Comparison of ENCODE assay signal across 8 mouse cellular contexts in the genomic region with DNA sequence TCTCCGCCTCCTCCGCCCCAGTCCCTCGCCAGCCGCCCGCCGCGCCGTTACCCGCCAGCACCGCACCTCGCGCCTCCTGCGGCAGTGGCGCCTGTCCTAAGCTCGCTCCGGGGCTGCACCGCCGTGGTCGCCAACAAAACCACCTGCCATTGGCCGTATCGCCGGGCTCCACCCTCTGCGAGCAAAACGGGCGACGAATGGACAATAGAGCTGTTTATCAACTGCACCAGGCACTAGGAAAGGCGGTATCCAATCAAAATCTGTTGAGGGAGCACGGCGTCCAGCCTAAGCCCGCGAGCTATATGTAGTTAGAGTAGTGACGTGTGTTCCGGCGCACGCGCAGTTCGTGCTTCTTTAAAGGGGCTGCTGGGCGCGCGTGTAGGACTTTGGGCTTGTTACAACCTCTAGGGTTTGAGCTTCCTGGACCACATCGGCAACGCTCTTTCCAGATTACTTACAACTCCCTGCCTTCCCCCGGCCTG. TPM values are rescaled to one million over a fixed set of nuclear protein-coding genes. Genes with fewer than 3 reads are reported as not detected.
A peak's percentile ranks its signal among the peaks of the same experiment; 100 is the strongest.
DNase-seq lines count a peak whose midpoint lies in the region; ATAC-seq lines count a peak whose summit lies in the region.

A gene (minus strand): TSS at position 131 of the 482 bp plus-strand sequence.

- H3K9me3 ChIP-seq in hindbrain, embryonic 14.5 days (ENCODE audit: control insufficient read depth, low read length) = no peaks in the 10 kb centered on the region

- peaks cover 23% of the 10 kb centered on the region for H3K4me1 ChIP-seq in hindbrain, embryonic 14.5 days (replicated peaks; ENCODE audit: control insufficient read depth, insufficient read depth, low read length)

- H3K4me2 ChIP-seq in hindbrain, embryonic 14.5 days (replicated peaks) = peak within 1 kb of the TSS; percentile 83

- no peaks in the 10 kb centered on the region for H3K27me3 ChIP-seq in hindbrain, embryonic 14.5 days (ENCODE audit: control insufficient read depth, insufficient read depth, low read length)

- H3K9ac ChIP-seq in hindbrain, embryonic 14.5 days = peak within 1 kb of the TSS; percentile 90

- peak; percentile 99 for ATAC-seq in hindbrain, embryonic 14.5 days (ENCODE audit: low FRiP score)

- under 1% methylated on average over 43 of the region's 43 CpGs for WGBS in hindbrain, embryonic 14.5 days

- peak; percentile 100 for DNase-seq in R1 (ENCODE audit: low read depth, low spot score)
- peak; percentile 97 to 100 for DNase-seq in cerebellum, postnatal 25 days
- DNase-seq in frontal cortex, postnatal 25 days (ENCODE audit: low spot score in 2 of 2) = peak; percentile 100
- DNase-seq in hindbrain, embryonic 14.5 days (ENCODE audit: low spot score) = peak; percentile 99
- DNase-seq in layer of hippocampus, postnatal 36 days = peak; percentile 100
- DNase-seq in lung, postnatal 36 days = peak; percentile 99
- peak; percentile 99 for DNase-seq in retina, postnatal 1 day
- DNase-seq in urinary bladder, adult 18-20 months (ENCODE audit: low spot score in 2 of 2) = peak; percentile 99 to 100

- H3K4me3 ChIP-seq in hindbrain, embryonic 14.5 days (replicated peaks; ENCODE audit: low read length) = peak within 1 kb of the TSS; percentile 90

- H3K27ac ChIP-seq in hindbrain, embryonic 14.5 days = peak within 1 kb of the TSS; percentile 87

- H3K36me3 ChIP-seq in hindbrain, embryonic 14.5 days (replicated peaks; ENCODE audit: control insufficient read depth, insufficient read depth) = no peaks in the 10 kb centered on the region; the same call in 1 of the 2 replicates

RNA-seq across cellular contexts. Expression of the gene that starts here (rescaled TPM):
- polyA plus RNA-seq in hindbrain, embryonic 14.5 days (2014; fragmentation: Nextera tagmentation; extraction: Ambion mirVana) = 151 and 170 TPM in 2 replicates
- total RNA-seq in layer of hippocampus, postnatal 36 days (2021) = 100 to 1,000 TPM; 114 to 122 TPM

Comparison
In these comparisons a context has a peak if more than half of its experiments do, and no peak if none do; other contexts are left out.
1. Peak in every context shown above with its lines: DNase-seq, ATAC-seq, H3K4me3 ChIP-seq and H3K27ac ChIP-seq.